Mouse (Mus musculus) embryonic facial prominence, embryonic 10.5 days (tissue): ENCODE results near the gene Pld1. TPM values are rescaled to one million over a fixed set of nuclear protein-coding genes. Genes with fewer than 3 reads are reported as not detected.

Source experiments
- DNase-seq: peaks from one replicate; pipeline ENCODE4 v3.0.0-alpha.2; 2017; ENCODE audit warnings: low spot score
- H3K27ac ChIP-seq: fragments of 300-500 bp; sonication (generic); replicated peaks from 2 replicates; pipeline ENCODE4 v1.5.1; 2016; ENCODE audit warnings: mild to moderate bottlenecking
- H3K27me3 ChIP-seq: fragments of 300-500 bp; sonication (generic); replicated peaks from 2 replicates; pipeline ENCODE4 v1.6.1; 2016; ENCODE audit warnings: low read depth, mild to moderate bottlenecking; ENCODE audit not compliant: poor library complexity, severe bottlenecking
- H3K36me3 ChIP-seq: fragments of 300-500 bp; sonication (generic); replicated peaks from 2 replicates; pipeline ENCODE4 v1.6.1; 2016; ENCODE audit warnings: mild to moderate bottlenecking, moderate library complexity
- H3K4me1 ChIP-seq: fragments of 300-500 bp; sonication (generic); 2 replicates; pipeline ENCODE4 v1.6.1; 2016
- H3K4me3 ChIP-seq: fragments of 300-500 bp; sonication (generic); 2 replicates; pipeline ENCODE4 v1.5.1; 2016; ENCODE audit warnings: mild to moderate bottlenecking, moderate library complexity
- H3K9me3 ChIP-seq: fragments of 300-500 bp; sonication (generic); 2 replicates; pipeline ENCODE4 v1.6.1; 2016; ENCODE audit warnings: mild to moderate bottlenecking
- WGBS: fragments of 180-500 bp; shearing (Covaris S2); methylation state at CpG from one replicate; pipeline ENCODE4 v1.1.7; 2016; 5-methylcytosine and 5-hydroxymethylcytosine counted together
- polyA plus RNA-seq: library from polyadenylated mRNA; unstranded; fragments of >200 nt; fragmentation: Nextera tagmentation; extraction: Ambion mirVana; gene quantifications from 2 replicates; pipeline ENCODE4 v1.2.1, GENCODE M21; 2016

The Pld1 gene
- polyA plus RNA-seq, 1 experiment from 2014 or later = 2.0 TPM

- DNase-seq = no peak
- Histone ChIP-seq H3K9me3 (no peaks in the 10 kb centered on the region), H3K27ac (no peak overlapping the region), H3K36me3 (no peaks in the 10 kb centered on the region), H3K27me3 (no peaks in the 10 kb centered on the region), H3K4me1 (0 out of 2 replicates have a peak, but pooled peaks cover 3% of the 10 kb centered on the region), H3K4me3 (no peak overlapping the region)
- 92% methylated on average over 2 of the region's 2 CpGs for WGBS
These were observed 78.5 kb downstream of the Pld1 start for GRCm38 (mm10) chr3:28017002-28017401.

GRCm38 (mm10) chr3:28019727-28020126, 81.2 kb downstream of the Pld1 start:
- H3K27me3 ChIP-seq = no peaks in the 10 kb centered on the region
- no peak overlapping the region for H3K27ac ChIP-seq
- no peak for DNase-seq
- H3K4me1 ChIP-seq = 0 out of 2 replicates have a peak, but pooled peaks cover 3% of the 10 kb centered on the region
- no peaks in the 10 kb centered on the region for H3K36me3 ChIP-seq
- WGBS = 87% methylated on average over 4 of the region's 4 CpGs
- no peak overlapping the region for H3K4me3 ChIP-seq
- H3K9me3 ChIP-seq = no peaks in the 10 kb centered on the region

GRCm38 (mm10) chr3:28020404-28020803, 81.9 kb downstream of the Pld1 start:
- 87% methylated on average over 2 of the region's 2 CpGs for WGBS

GRCm38 (mm10) chr3:28022191-28022590, 83.7 kb downstream of the Pld1 start:
- Histone ChIP-seq H3K36me3 (no peaks in the 10 kb centered on the region), H3K4me1 (peaks cover 17% of the 10 kb centered on the region), H3K4me3 (no peak overlapping the region), H3K9me3 (no peaks in the 10 kb centered on the region), H3K27me3 (no peaks in the 10 kb centered on the region), H3K27ac (no peak overlapping the region)
- no peak for DNase-seq
- whole genome bisulfite sequencing = 79% methylated on average over 5 of the region's 5 CpGs

More at GRCm38 (mm10) chr3:28020404-28020803, 81.9 kb downstream of the Pld1 start:
- H3K27me3 ChIP-seq = no peaks in the 10 kb centered on the region
- H3K27ac ChIP-seq = no peak overlapping the region
- peaks cover 7% of the 10 kb centered on the region for H3K4me1 ChIP-seq
- DNase-seq = no peak
- no peaks in the 10 kb centered on the region for H3K36me3 ChIP-seq
- H3K9me3 ChIP-seq = no peaks in the 10 kb centered on the region
- no peak overlapping the region for H3K4me3 ChIP-seq

- WGBS = 41% methylated on average over 3 of the region's 3 CpGs
- H3K27ac ChIP-seq = no peak overlapping the region
- no peaks in the 10 kb centered on the region for H3K27me3 ChIP-seq
- H3K4me3 ChIP-seq = no peak overlapping the region
- DNase-seq = no peak
- no peaks in the 10 kb centered on the region for H3K36me3 ChIP-seq
- no peaks in the 10 kb centered on the region for H3K9me3 ChIP-seq
- H3K4me1 ChIP-seq = peaks cover 23% of the 10 kb centered on the region
These were observed 88.4 kb downstream of the Pld1 start for GRCm38 (mm10) chr3:28026876-28027275.

- Histone ChIP-seq H3K27me3 (no peaks in the 10 kb centered on the region), H3K36me3 (no peaks in the 10 kb centered on the region), H3K4me3 (no peak overlapping the region), H3K9me3 (no peaks in the 10 kb centered on the region), H3K4me1 (peaks cover 26% of the 10 kb centered on the region), H3K27ac (no peak overlapping the region)
- DNase-seq = no peak
- WGBS = 93% methylated on average over 10 of the region's 10 CpGs
These were observed 90.0 kb downstream of the Pld1 start for GRCm38 (mm10) chr3:28028456-28028855.

GRCm38 (mm10) chr3:28030860-28031259, 92.4 kb downstream of the Pld1 start:
- Histone ChIP-seq H3K27ac (no peak overlapping the region), H3K9me3 (no peaks in the 10 kb centered on the region), H3K4me3 (no peak overlapping the region), H3K27me3 (no peaks in the 10 kb centered on the region), H3K36me3 (no peaks in the 10 kb centered on the region), H3K4me1 (peaks cover 19% of the 10 kb centered on the region)
- no peak for DNase-seq
- 92% methylated on average over 5 of the region's 5 CpGs for WGBS

GRCm38 (mm10) chr3:28031643-28032243, 93.2 kb downstream of the Pld1 start:
- Histone ChIP-seq H3K27ac (peak overlapping the region; percentile 11; the same call in 1 of the 2 replicates), H3K4me3 (no peak overlapping the region), H3K36me3 (no peaks in the 10 kb centered on the region), H3K9me3 (no peaks in the 10 kb centered on the region), H3K27me3 (no peaks in the 10 kb centered on the region), H3K4me1 (peaks cover 16% of the 10 kb centered on the region)
- DNase-seq = peak; percentile 19
- 65% methylated on average over 7 of the region's 7 CpGs for WGBS

- WGBS = 92% methylated on average over 3 of the region's 3 CpGs
- DNase-seq = no peak
- Histone ChIP-seq H3K27me3 (no peaks in the 10 kb centered on the region), H3K9me3 (no peaks in the 10 kb centered on the region), H3K4me3 (no peak overlapping the region), H3K4me1 (peaks cover 12% of the 10 kb centered on the region), H3K27ac (no peak overlapping the region), H3K36me3 (no peaks in the 10 kb centered on the region)
These were observed 95.4 kb downstream of the Pld1 start for GRCm38 (mm10) chr3:28033898-28034297.

- Histone ChIP-seq H3K4me1 (peaks cover 12% of the 10 kb centered on the region), H3K36me3 (no peaks in the 10 kb centered on the region), H3K9me3 (no peaks in the 10 kb centered on the region), H3K27me3 (no peaks in the 10 kb centered on the region), H3K27ac (no peak overlapping the region), H3K4me3 (no peak overlapping the region)
- WGBS = 77% methylated on average over 5 of the region's 5 CpGs
- DNase-seq = no peak
These were observed 96.3 kb downstream of the Pld1 start for GRCm38 (mm10) chr3:28034707-28035333.

- no peak for DNase-seq
- H3K9me3 ChIP-seq = no peaks in the 10 kb centered on the region
- no peak overlapping the region for H3K4me3 ChIP-seq
- WGBS = 69% methylated on average over 8 of the region's 8 CpGs
- no peaks in the 10 kb centered on the region for H3K36me3 ChIP-seq
- peaks cover 3% of the 10 kb centered on the region; the same call in 1 of the 2 replicates for H3K4me1 ChIP-seq
- no peak overlapping the region for H3K27ac ChIP-seq
- no peaks in the 10 kb centered on the region for H3K27me3 ChIP-seq
These were observed 98.9 kb downstream of the Pld1 start for GRCm38 (mm10) chr3:28037320-28037932.

- 25% methylated on average over 2 of the region's 2 CpGs for WGBS
- Histone ChIP-seq H3K9me3 (no peaks in the 10 kb centered on the region), H3K27ac (no peak overlapping the region), H3K4me1 (peaks cover 3% of the 10 kb centered on the region; the same call in 1 of the 2 replicates), H3K27me3 (no peaks in the 10 kb centered on the region), H3K4me3 (no peak overlapping the region), H3K36me3 (no peaks in the 10 kb centered on the region)
- DNase-seq = no peak
These were observed 99.6 kb downstream of the Pld1 start for GRCm38 (mm10) chr3:28038106-28038505.

GRCm38 (mm10) chr3:28039760-28040159, 101.3 kb downstream of the Pld1 start:
- Histone ChIP-seq H3K9me3 (no peaks in the 10 kb centered on the region), H3K4me1 (peaks cover 3% of the 10 kb centered on the region; the same call in 1 of the 2 replicates), H3K27me3 (no peaks in the 10 kb centered on the region), H3K36me3 (no peaks in the 10 kb centered on the region), H3K4me3 (no peak overlapping the region), H3K27ac (no peak overlapping the region)
- DNase-seq = no peak
- WGBS = 49% methylated on average over 1 of the region's 1 CpGs
